Mouse (Mus musculus): Measurements from ENCODE around the gene Siae. TPM values are rescaled to one million over a fixed set of nuclear protein-coding genes. Genes with fewer than 3 reads are reported as not detected.

The Siae gene
- polyA plus RNA-seq, 1 experiment from 2014 or later: 13.7 TPM

- ATAC-seq (ENCODE audit: low read depth): no peak
- Histone ChIP-seq H3K4me3 (peak overlapping the region; percentile 38), H3K27ac (replicated peaks) (peak overlapping the region; percentile 38), H3K9ac (peak overlapping the region; percentile 38), H3K9me3 (no peaks in the 10 kb centered on the region), H3K4me2 (peak overlapping the region; percentile 62; the same call in 1 of the 2 replicates), H3K27me3 (peaks cover 79% of the 10 kb centered on the region), H3K4me1 (replicated peaks) (peaks cover 38% of the 10 kb centered on the region), H3K36me3 (peaks cover 10% of the 10 kb centered on the region)
- WGBS: 24% methylated on average over 9 of the region's 9 CpGs
These were observed 27.1 kb upstream of the Siae start for GRCm38 (mm10) chr9:37528225-37528970.

- H3K9me3 ChIP-seq: no peaks in the 10 kb centered on the region
- H3K4me3 ChIP-seq: peak overlapping the region; percentile 38
- under 1% methylated on average over 32 of the region's 32 CpGs for WGBS
- peak overlapping the region; percentile 62 for H3K4me2 ChIP-seq
- H3K27ac ChIP-seq (replicated peaks): peak overlapping the region; percentile 64
- peak overlapping the region; percentile 56 for H3K9ac ChIP-seq
- H3K36me3 ChIP-seq: peaks cover 10% of the 10 kb centered on the region; the same call in 1 of the 2 replicates
- H3K4me1 ChIP-seq (replicated peaks): peaks cover 38% of the 10 kb centered on the region
- peaks cover 79% of the 10 kb centered on the region for H3K27me3 ChIP-seq
- peak; percentile 44; the same call in 1 of the 2 replicates for ATAC-seq (ENCODE audit: low read depth)
These were observed 25.2 kb upstream of the Siae start for GRCm38 (mm10) chr9:37530031-37530887.

- H3K9ac ChIP-seq: peak overlapping the region; percentile 56
- WGBS: under 1% methylated on average over 31 of the region's 31 CpGs
- peaks cover 70% of the 10 kb centered on the region for H3K27me3 ChIP-seq
- H3K4me1 ChIP-seq (replicated peaks): peaks cover 38% of the 10 kb centered on the region
- ATAC-seq (ENCODE audit: low read depth): peak; percentile 51; the same call in 1 of the 2 replicates
- H3K4me2 ChIP-seq: peak overlapping the region; percentile 62
- 0 out of 2 replicates have a peak, but pooled peaks cover 9% of the 10 kb centered on the region for H3K36me3 ChIP-seq
- H3K27ac ChIP-seq (replicated peaks): peak overlapping the region; percentile 64
- H3K4me3 ChIP-seq: peak overlapping the region; percentile 38
- H3K9me3 ChIP-seq: no peaks in the 10 kb centered on the region
These were observed 24.4 kb upstream of the Siae start for GRCm38 (mm10) chr9:37530888-37531705.

GRCm38 (mm10) chr9:37536851-37537250 lies 18.6 kb upstream of the Siae start:
- no peak overlapping the region for H3K4me3 ChIP-seq
- 83% methylated on average over 4 of the region's 4 CpGs for WGBS
- ATAC-seq (ENCODE audit: low read depth): no peak
- H3K4me1 ChIP-seq (replicated peaks): no peaks in the 10 kb centered on the region
- no peaks in the 10 kb centered on the region for H3K9me3 ChIP-seq
- H3K4me2 ChIP-seq: no peak overlapping the region
- H3K36me3 ChIP-seq: 0 out of 2 replicates have a peak, but pooled peaks cover 6% of the 10 kb centered on the region
- H3K9ac ChIP-seq: no peak overlapping the region
- H3K27me3 ChIP-seq: peaks cover 23% of the 10 kb centered on the region
- no peak overlapping the region for H3K27ac ChIP-seq (replicated peaks)

GRCm38 (mm10) chr9:37537658-37538250 lies 17.7 kb upstream of the Siae start:
- no peak overlapping the region for H3K9ac ChIP-seq
- ATAC-seq (ENCODE audit: low read depth): no peak
- 0 out of 2 replicates have a peak, but pooled peaks cover 6% of the 10 kb centered on the region for H3K36me3 ChIP-seq
- H3K4me3 ChIP-seq: no peak overlapping the region
- no peak overlapping the region for H3K27ac ChIP-seq (replicated peaks)
- no peaks in the 10 kb centered on the region for H3K9me3 ChIP-seq
- H3K4me2 ChIP-seq: no peak overlapping the region
- H3K27me3 ChIP-seq: peaks cover 25% of the 10 kb centered on the region
- H3K4me1 ChIP-seq (replicated peaks): no peaks in the 10 kb centered on the region
- WGBS: 78% methylated on average over 5 of the region's 5 CpGs

- Histone ChIP-seq H3K9ac (no peak within 1 kb of the TSS), H3K27me3 (peaks cover 36% of the 10 kb centered on the region), H3K4me2 (no peak within 1 kb of the TSS), H3K9me3 (no peaks in the 10 kb centered on the region), H3K4me3 (no peak within 1 kb of the TSS), H3K27ac (replicated peaks) (no peak within 1 kb of the TSS), H3K36me3 (0 out of 2 replicates have a peak, but pooled peaks cover 2% of the 10 kb centered on the region), H3K4me1 (replicated peaks) (peaks cover 4% of the 10 kb centered on the region)
- ATAC-seq (ENCODE audit: low read depth): no peak
- 47% methylated on average over 23 of the region's 23 CpGs for WGBS
These were observed 16.1 kb upstream of the Siae start, which contains the start of gene Vsig2 for GRCm38 (mm10) chr9:37539170-37540025. TSS of gene Vsig2 (plus strand) at chr9:37539255.

- H3K27me3 ChIP-seq: peaks cover 41% of the 10 kb centered on the region
- H3K9ac ChIP-seq: no peak overlapping the region
- no peaks in the 10 kb centered on the region for H3K36me3 ChIP-seq
- 86% methylated on average over 4 of the region's 4 CpGs for WGBS
- H3K4me1 ChIP-seq (replicated peaks): peaks cover 12% of the 10 kb centered on the region
- H3K9me3 ChIP-seq: no peaks in the 10 kb centered on the region
- no peak overlapping the region for H3K27ac ChIP-seq (replicated peaks)
- H3K4me3 ChIP-seq: no peak overlapping the region
- H3K4me2 ChIP-seq: no peak overlapping the region
- ATAC-seq (ENCODE audit: low read depth): no peak
These were observed 15.3 kb upstream of the Siae start for GRCm38 (mm10) chr9:37540226-37540625.

- Histone ChIP-seq H3K27me3 (peaks cover 49% of the 10 kb centered on the region), H3K9ac (no peak overlapping the region), H3K4me2 (no peak overlapping the region), H3K9me3 (no peaks in the 10 kb centered on the region), H3K4me1 (replicated peaks) (peaks cover 19% of the 10 kb centered on the region), H3K4me3 (no peak overlapping the region), H3K27ac (replicated peaks) (no peak overlapping the region), H3K36me3 (no peaks in the 10 kb centered on the region)
- 79% methylated on average over 6 of the region's 6 CpGs for WGBS
- ATAC-seq (ENCODE audit: low read depth): no peak
These were observed 14.6 kb upstream of the Siae start for GRCm38 (mm10) chr9:37540701-37541575.

- no peak overlapping the region for H3K9ac ChIP-seq
- no peak for ATAC-seq (ENCODE audit: low read depth)
- H3K36me3 ChIP-seq: no peaks in the 10 kb centered on the region
- no peak overlapping the region for H3K4me2 ChIP-seq
- 70% methylated on average over 7 of the region's 7 CpGs for WGBS
- H3K27me3 ChIP-seq: peaks cover 60% of the 10 kb centered on the region
- peaks cover 19% of the 10 kb centered on the region for H3K4me1 ChIP-seq (replicated peaks)
- no peak overlapping the region for H3K4me3 ChIP-seq
- no peak overlapping the region for H3K27ac ChIP-seq (replicated peaks)
- H3K9me3 ChIP-seq: no peaks in the 10 kb centered on the region
These were observed 13.5 kb upstream of the Siae start for GRCm38 (mm10) chr9:37541851-37542642.
